Mouse (Mus musculus) heart, embryonic 14.5 days (tissue): ENCODE measurements around the gene Mgst3. TPM values are rescaled to one million over a fixed set of nuclear protein-coding genes. Genes with fewer than 3 reads are reported as not detected.

ENCODE experiments used
- ATAC-seq: fragments of 200-750 bp; cut with Nextera tagmentation; 2 replicates; pipeline ENCODE4 v1.8.0; 2017; ENCODE audit warnings: low read depth, moderate TSS enrichment; ENCODE audit not compliant: insufficient number of reproducible peaks, insufficient read depth, low FRiP score
- H3K27ac ChIP-seq, 2 experiments: fragments of 200-500 bp in 1 of 2; fragments of 300-500 bp in 1 of 2; sonication (generic) in 1 of 2; replicated peaks in 1 of 2; 2 replicates each; pipeline ENCODE4 v1.5.1; 2012 to 2014; ENCODE audit warnings: low read depth in 2 of 2, low read length in 2 of 2, control low read depth in 1 of 2, mild to moderate bottlenecking in 1 of 2, mixed read lengths in 1 of 2; ENCODE audit not compliant: control insufficient read depth in 1 of 2, insufficient read depth in 1 of 2
- H3K27me3 ChIP-seq: fragments of 300-500 bp; sonication (generic); 2 replicates; pipeline ENCODE4 v1.6.1; 2014; ENCODE audit warnings: mild to moderate bottlenecking, low read length, control low read depth; ENCODE audit not compliant: control insufficient read depth, insufficient read depth
- H3K36me3 ChIP-seq: fragments of 300-500 bp; sonication (generic); 2 replicates; pipeline ENCODE4 v1.6.1; 2014; ENCODE audit warnings: mild to moderate bottlenecking, control low read depth, low read length, mixed read lengths; ENCODE audit not compliant: control insufficient read depth, insufficient read depth
- H3K4me1 ChIP-seq, 2 experiments: fragments of 200-500 bp in 1 of 2; fragments of 300-500 bp in 1 of 2; sonication (generic) in 1 of 2; 2 replicates each; pipeline ENCODE4 v1.6.1; 2012 to 2014; ENCODE audit warnings: low read length in 2 of 2, control low read depth in 1 of 2, mixed read lengths in 1 of 2; ENCODE audit not compliant: control insufficient read depth in 2 of 2, insufficient read depth in 2 of 2
- H3K4me2 ChIP-seq: fragments of 300-500 bp; sonication (generic); 2 replicates; pipeline ENCODE4 v1.6.1; 2014; ENCODE audit warnings: mild to moderate bottlenecking, low read length
- H3K4me3 ChIP-seq, 2 experiments: fragments of 200-500 bp in 1 of 2; fragments of 300-500 bp in 1 of 2; sonication (generic) in 1 of 2; 2 replicates each; pipeline ENCODE4 v1.5.1; 2012 to 2014; ENCODE audit warnings: low read length in 2 of 2, mild to moderate bottlenecking in 2 of 2, control low read depth in 1 of 2, low read depth in 1 of 2, moderate library complexity in 1 of 2; ENCODE audit not compliant: control insufficient read depth in 1 of 2, insufficient read depth in 1 of 2
- H3K9ac ChIP-seq: fragments of 300-500 bp; sonication (generic); 2 replicates; pipeline ENCODE4 v1.6.1; 2014; ENCODE audit warnings: mild to moderate bottlenecking, low read length
- H3K9me3 ChIP-seq: fragments of 300-500 bp; sonication (generic); 2 replicates; pipeline ENCODE4 v1.6.1; 2016; ENCODE audit warnings: low read length, control low read depth; ENCODE audit not compliant: control insufficient read depth
- WGBS: fragments of 180-500 bp; shearing (Covaris S2); extraction: QIAGEN DNeasy Blood & Tissue Kit; methylation state at CpG from one replicate; pipeline ENCODE4 v1.1.7; 2014; 5-methylcytosine and 5-hydroxymethylcytosine counted together
- polyA plus RNA-seq: library from polyadenylated mRNA; unstranded; fragments of >200 nt; fragmentation: Nextera tagmentation; extraction: Ambion mirVana; gene quantifications from 2 replicates; pipeline ENCODE4 v1.2.1, GENCODE M21; 2014

Gene Mgst3
- 215 and 219 TPM in 2 replicates for polyA plus RNA-seq

GRCm38 (mm10) chr1:167393683-167394492, at the start of gene Mgst3:
Gene Mgst3 (minus strand): TSS chr1:167393841.
- under 1% methylated on average over 44 of the region's 45 CpGs for WGBS
- Histone ChIP-seq H3K27me3 (no peaks in the 10 kb centered on the region), H3K4me2 (peak within 1 kb of the TSS; percentile 87), H3K36me3 (no peaks in the 10 kb centered on the region), H3K9me3 (no peaks in the 10 kb centered on the region), H3K9ac (peak within 1 kb of the TSS; percentile 81), H3K4me1 (peaks cover 4 to 5% of the 10 kb centered on the region in 2 experiments; a peak in 2 of 4 replicates), H3K27ac (peak within 1 kb of the TSS; percentile 65 to 85), H3K4me3 (peak within 1 kb of the TSS; percentile 62 to 74)
- peak; percentile 93 for ATAC-seq

- H3K36me3 ChIP-seq, result no peaks in the 10 kb centered on the region
- no peak overlapping the region for H3K4me2 ChIP-seq
- 67% methylated on average over 9 of the region's 9 CpGs for WGBS
- H3K27ac ChIP-seq, result no peak overlapping the region
- no peaks in the 10 kb centered on the region for H3K9me3 ChIP-seq
- H3K27me3 ChIP-seq, result no peaks in the 10 kb centered on the region; the same call in 1 of the 2 replicates
- H3K4me3 ChIP-seq, result no peak overlapping the region
- no peak overlapping the region for H3K9ac ChIP-seq
- no peak for ATAC-seq
- no peaks in the 10 kb centered on the region for H3K4me1 ChIP-seq
These were observed 44.7 kb upstream of the Mgst3 start for GRCm38 (mm10) chr1:167438231-167438885.

- H3K36me3 ChIP-seq, result no peaks in the 10 kb centered on the region
- no peak overlapping the region for H3K9ac ChIP-seq
- no peak overlapping the region for H3K27ac ChIP-seq
- no peaks in the 10 kb centered on the region for H3K9me3 ChIP-seq
- H3K4me3 ChIP-seq, result no peak overlapping the region
- WGBS, result 72% methylated on average over 7 of the region's 7 CpGs
- H3K4me1 ChIP-seq, result no peaks in the 10 kb centered on the region
- no peak for ATAC-seq
- H3K4me2 ChIP-seq, result no peak overlapping the region
- H3K27me3 ChIP-seq, result no peaks in the 10 kb centered on the region; the same call in 1 of the 2 replicates
These were observed 43.5 kb upstream of the Mgst3 start for GRCm38 (mm10) chr1:167437091-167437490.

- no peaks in the 10 kb centered on the region for H3K4me1 ChIP-seq
- no peaks in the 10 kb centered on the region for H3K9me3 ChIP-seq
- H3K4me3 ChIP-seq, result no peak overlapping the region
- no peaks in the 10 kb centered on the region; the same call in 1 of the 2 replicates for H3K27me3 ChIP-seq
- H3K4me2 ChIP-seq, result no peak overlapping the region
- no peaks in the 10 kb centered on the region for H3K36me3 ChIP-seq
- H3K27ac ChIP-seq, result no peak overlapping the region
- H3K9ac ChIP-seq, result no peak overlapping the region
- 75% methylated on average over 7 of the region's 7 CpGs for WGBS
- ATAC-seq, result no peak
These were observed 42.7 kb upstream of the Mgst3 start for GRCm38 (mm10) chr1:167436186-167436975.

GRCm38 (mm10) chr1:167434931-167435330, 41.3 kb upstream of the Mgst3 start:
- Histone ChIP-seq H3K27ac (no peak overlapping the region), H3K27me3 (no peaks in the 10 kb centered on the region), H3K9me3 (no peaks in the 10 kb centered on the region), H3K36me3 (no peaks in the 10 kb centered on the region), H3K9ac (no peak overlapping the region), H3K4me1 (no peaks in the 10 kb centered on the region), H3K4me3 (no peak overlapping the region), H3K4me2 (no peak overlapping the region)
- WGBS, result 83% methylated on average over 4 of the region's 4 CpGs
- no peak for ATAC-seq

GRCm38 (mm10) chr1:167430976-167431676, 37.5 kb upstream of the Mgst3 start:
- Histone ChIP-seq H3K4me1 (no peaks in the 10 kb centered on the region), H3K9ac (no peak overlapping the region), H3K4me2 (no peak overlapping the region), H3K4me3 (no peak overlapping the region), H3K9me3 (no peaks in the 10 kb centered on the region), H3K36me3 (no peaks in the 10 kb centered on the region), H3K27ac (no peak overlapping the region), H3K27me3 (no peaks in the 10 kb centered on the region)
- WGBS, result 60% methylated on average over 9 of the region's 9 CpGs
- ATAC-seq, result no peak

GRCm38 (mm10) chr1:167426681-167427080, 33.0 kb upstream of the Mgst3 start:
- no peak overlapping the region for H3K27ac ChIP-seq
- peaks cover 7 to 8% of the 10 kb centered on the region in 2 experiments; a peak in 3 of 4 replicates for H3K4me1 ChIP-seq
- H3K4me3 ChIP-seq, result no peak overlapping the region
- no peaks in the 10 kb centered on the region for H3K36me3 ChIP-seq
- no peaks in the 10 kb centered on the region for H3K9me3 ChIP-seq
- no peak for ATAC-seq
- 83% methylated on average over 7 of the region's 7 CpGs for WGBS
- H3K27me3 ChIP-seq, result no peaks in the 10 kb centered on the region
- H3K4me2 ChIP-seq, result no peak overlapping the region
- H3K9ac ChIP-seq, result no peak overlapping the region
